1 mouse cellular context compared by ENCODE assay signal in genomic region chrX:150549639-150550038, GRCm38 (mm10).
TF ChIP-seq lines count a peak whose summit lies in the region.

No protein-coding gene starts in this region.

TF ChIP-seq in MEL, 35 proteins besides CTCF, POLR2A, EP300 and RAD21:
- no peak for TF ChIP-seq CHD1 (IDR thresholded peaks at IDR 0.05; ENCODE audit: low read depth, low read length)
- no peak for TF ChIP-seq POLR2AphosphoS2 (IDR thresholded peaks at IDR 0.05; ENCODE audit: low read length)
- no peak for TF ChIP-seq E2F4 (IDR thresholded peaks at IDR 0.05; ENCODE audit: borderline replicate concordance, low read depth, low read length)
- TF ChIP-seq MYC (IDR thresholded peaks at IDR 0.05; ENCODE audit: low read depth, low read length): 0 out of 2 replicates have a peak, but pooled peaks have one; percentile 16
- TF ChIP-seq ZKSCAN1 (IDR thresholded peaks at IDR 0.05; ENCODE audit: low read depth, low read length): no peak
- TF ChIP-seq POLR2AphosphoS5 (IDR thresholded peaks at IDR 0.05; ENCODE audit: borderline replicate concordance, low read depth, low read length): no peak
- TF ChIP-seq CHD2 (IDR thresholded peaks at IDR 0.05; ENCODE audit: low read length): no peak; the same call in 1 of the 2 replicates
- TF ChIP-seq MEF2A (IDR thresholded peaks at IDR 0.05; ENCODE audit: extremely low read depth, insufficient replicate concordance, low read depth, low read length, poor library complexity, severe bottlenecking): no peak
- no peak for TF ChIP-seq HCFC1 (IDR thresholded peaks at IDR 0.05; ENCODE audit: low read depth, low read length)
- TF ChIP-seq TBP (IDR thresholded peaks at IDR 0.05; ENCODE audit: low read depth, low read length): 0 out of 2 replicates have a peak, but pooled peaks have one; percentile 17
- no peak for TF ChIP-seq ZMIZ1 (IDR thresholded peaks at IDR 0.05; ENCODE audit: low read depth, low read length)
- peak; percentile 100 for TF ChIP-seq TAL1 (IDR thresholded peaks at IDR 0.05; ENCODE audit: low read length)
- TF ChIP-seq MAFK (IDR thresholded peaks at IDR 0.05; ENCODE audit: borderline replicate concordance, low read depth, low read length): peak; percentile 65; the same call in 1 of the 2 replicates
- no peak for TF ChIP-seq NELFE (IDR thresholded peaks at IDR 0.05; ENCODE audit: low read depth, low read length)
- no peak for TF ChIP-seq UBTF (IDR thresholded peaks at IDR 0.05; ENCODE audit: borderline replicate concordance, insufficient read depth, low read depth, low read length)
- no peak; the same call in 1 of the 2 replicates for TF ChIP-seq ELF1 (IDR thresholded peaks at IDR 0.05; ENCODE audit: low read depth, low read length)
- TF ChIP-seq ZNF384 (IDR thresholded peaks at IDR 0.05; ENCODE audit: low read depth, low read length): no peak
- no peak for TF ChIP-seq USF1 (IDR thresholded peaks at IDR 0.05; ENCODE audit: low read depth, low read length)
- peak; percentile 98 for TF ChIP-seq GATA1 (IDR thresholded peaks at IDR 0.05; ENCODE audit: low read depth, low read length)
- no peak for TF ChIP-seq ZC3H11A (IDR thresholded peaks at IDR 0.05; ENCODE audit: low read depth, low read length)
- peak; percentile 99 for TF ChIP-seq TCF12 (IDR thresholded peaks at IDR 0.05; ENCODE audit: low read depth, low read length)
- TF ChIP-seq GABPA (IDR thresholded peaks at IDR 0.05; ENCODE audit: low read depth, low read length): no peak
- no peak for TF ChIP-seq SMC3 (IDR thresholded peaks at IDR 0.05; ENCODE audit: low read depth, low read length)
- peak; percentile 97 for TF ChIP-seq ETS1 (IDR thresholded peaks at IDR 0.05; ENCODE audit: low read depth, low read length)
- no peak; the same call in 1 of the 2 replicates for TF ChIP-seq BHLHE40 (IDR thresholded peaks at IDR 0.05; ENCODE audit: borderline replicate concordance, low read depth, low read length)
- no peak; the same call in 1 of the 2 replicates for TF ChIP-seq MXI1 (IDR thresholded peaks at IDR 0.05; ENCODE audit: low read depth, low read length)
- no peak for TF ChIP-seq MAZ (IDR thresholded peaks at IDR 0.05; ENCODE audit: low read depth, low read length)
- peak; percentile 37 for TF ChIP-seq MYB (IDR thresholded peaks at IDR 0.05; ENCODE audit: low read depth, low read length)
- no peak for TF ChIP-seq JUND (IDR thresholded peaks at IDR 0.05; ENCODE audit: low read depth, low read length)
- no peak for TF ChIP-seq USF2 (IDR thresholded peaks at IDR 0.05; ENCODE audit: borderline replicate concordance in 1 of 2, insufficient read depth in 1 of 2, low read depth in 1 of 2, low read length in 2 of 2)
- peak; percentile 92 for TF ChIP-seq RCOR1 (IDR thresholded peaks at IDR 0.05; ENCODE audit: low read depth, low read length)
- no peak for TF ChIP-seq KAT2A (conservative IDR thresholded peaks at IDR 0.05; ENCODE audit: low read depth, low read length)
- peak; percentile 78 for TF ChIP-seq SIN3A (IDR thresholded peaks at IDR 0.05; ENCODE audit: low read length)
- TF ChIP-seq MAX (IDR thresholded peaks at IDR 0.05; ENCODE audit: low read length): no peak
- TF ChIP-seq NRF1 (IDR thresholded peaks at IDR 0.05; ENCODE audit: insufficient read depth, low read depth, low read length, poor library complexity, severe bottlenecking): 0 out of 2 replicates have a peak, but pooled peaks have one; percentile 13
